Mouse (Mus musculus): ENCODE measurements around the gene Dlg3. TPM values are rescaled to one million over a fixed set of nuclear protein-coding genes. Genes with fewer than 3 reads are reported as not detected.

Dlg3 gene
- polyA plus RNA-seq, 1 experiment from 2014 or later, result 4.0 TPM

Other genes starting within 250 kb of the Dlg3 start
- gene Dgat2l6, start 242.9 kb upstream of the Dlg3 start, polyA plus RNA-seq (2015; fragmentation: Nextera tagmentation; extraction: Ambion mirVana), result not detected in 2 replicates
- gene Awat1, start 195.5 kb upstream of the Dlg3 start, polyA plus RNA-seq (2015; fragmentation: Nextera tagmentation; extraction: Ambion mirVana), result not detected in 2 replicates
- not detected in 2 replicates for gene P2ry4, start 172.9 kb upstream of the Dlg3 start, polyA plus RNA-seq (2015; fragmentation: Nextera tagmentation; extraction: Ambion mirVana)
- gene Arr3, start 162.2 kb upstream of the Dlg3 start, polyA plus RNA-seq (2015; fragmentation: Nextera tagmentation; extraction: Ambion mirVana), result not detected in 2 replicates
- 33.6 TPM in 2 replicates for gene Kif4, start 142.0 kb upstream of the Dlg3 start, polyA plus RNA-seq (2015; fragmentation: Nextera tagmentation; extraction: Ambion mirVana)
- 103 and 107 TPM in 2 replicates for gene Pdzd11, start 141.2 kb upstream of the Dlg3 start, polyA plus RNA-seq (2015; fragmentation: Nextera tagmentation; extraction: Ambion mirVana)
- gene Gdpd2, start 37.8 kb upstream of the Dlg3 start, polyA plus RNA-seq (2015; fragmentation: Nextera tagmentation; extraction: Ambion mirVana), result 0.29 and 0.44 TPM in 2 replicates